Comparison of ENCODE assay signal across 22 mouse cellular contexts in genomic region chr8:94068793-94069192, GRCm38 (mm10). TPM values are rescaled to one million over a fixed set of nuclear protein-coding genes. Genes with fewer than 3 reads are reported as not detected.
DNase-seq lines count a peak whose midpoint lies in the region; ATAC-seq and TF ChIP-seq lines count a peak whose summit lies in the region.
"Had no signal": no experiment of that assay in that cellular context is flagged by ENCODE, and none has a peak within 500 bp of the region (broad histone marks: within the 10 kb centered on the region; RNA-seq: fewer than 3 reads in every experiment).

No protein-coding gene starts in this region.

- TF ChIP-seq CTCF in kidney, adult 2 months (conservative IDR thresholded peaks at IDR 0.05; ENCODE audit: insufficient read depth, insufficient read length, low read depth, low read length) = no peak

- no peak for ATAC-seq in midbrain, embryonic 11.5 days (ENCODE audit: low FRiP score)
- ATAC-seq in midbrain, embryonic 16.5 days = no peak
- ATAC-seq: forebrain, embryonic 16.5 days; intestine, embryonic 16.5 days; Patski had no signal

- no peak overlapping the region for H3K9ac ChIP-seq in midbrain, embryonic 11.5 days (ENCODE audit: low read length)
- H3K9ac ChIP-seq in midbrain, embryonic 16.5 days (ENCODE audit: low read depth, low read length) = no peak overlapping the region
- H3K9ac ChIP-seq: embryonic facial prominence, embryonic 12.5 days; forebrain, embryonic 12.5 days; heart, embryonic 13.5 days; hindbrain, embryonic 14.5 days had no signal

- H3K4me2 ChIP-seq in midbrain, embryonic 11.5 days = no peak overlapping the region
- H3K4me2 ChIP-seq in midbrain, embryonic 16.5 days (ENCODE audit: low read length) = no peak overlapping the region
- H3K4me2 ChIP-seq: embryonic facial prominence, embryonic 12.5 days; forebrain, embryonic 12.5 days; heart, embryonic 13.5 days; hindbrain, embryonic 14.5 days had no signal

- no peaks in the 10 kb centered on the region for H3K9me3 ChIP-seq in midbrain, embryonic 11.5 days (ENCODE audit: control insufficient read depth, low read length)
- no peaks in the 10 kb centered on the region for H3K9me3 ChIP-seq in midbrain, embryonic 16.5 days (replicated peaks; ENCODE audit: control insufficient read depth, low read length, poor library complexity, severe bottlenecking)
- H3K9me3 ChIP-seq: embryonic facial prominence, embryonic 12.5 days; forebrain, embryonic 12.5 days; heart, embryonic 13.5 days; hindbrain, embryonic 10.5 days had no signal

- no peaks in the 10 kb centered on the region for H3K4me1 ChIP-seq in kidney, adult 2 months (ENCODE audit: control insufficient read depth, insufficient read depth, low read length)
- H3K4me1 ChIP-seq in midbrain, embryonic 11.5 days (ENCODE audit: control insufficient read depth, insufficient read depth, low read length) = peaks cover 6% of the 10 kb centered on the region; the same call in 1 of the 2 replicates
- no peaks in the 10 kb centered on the region for H3K4me1 ChIP-seq in midbrain, embryonic 16.5 days (ENCODE audit: control insufficient read depth, insufficient read depth, low read length)
- H3K4me1 ChIP-seq: embryonic facial prominence, embryonic 12.5 days; heart, embryonic 13.5 days had no signal

- H3K27me3 ChIP-seq in kidney, adult 2 months (replicated peaks; ENCODE audit: control insufficient read depth, insufficient read depth, low read length) = no peaks in the 10 kb centered on the region
- no peaks in the 10 kb centered on the region for H3K27me3 ChIP-seq in midbrain, embryonic 11.5 days (ENCODE audit: control insufficient read depth, insufficient read depth, low read length)
- no peaks in the 10 kb centered on the region for H3K27me3 ChIP-seq in midbrain, embryonic 16.5 days (ENCODE audit: control insufficient read depth, insufficient read depth, low read depth, low read length)
- H3K27me3 ChIP-seq: embryonic facial prominence, embryonic 12.5 days; forebrain, embryonic 12.5 days; heart, embryonic 13.5 days; Patski had no signal

- DNase-seq in kidney, adult 2 months = peak; percentile 7
- no peak for DNase-seq in kidney, postnatal 4 days
- peak; percentile 84 for DNase-seq in midbrain, embryonic 11.5 days (ENCODE audit: low spot score, missing footprints)
- peak; percentile 79 for DNase-seq in R1 (ENCODE audit: low read depth, low spot score)
- no peak for DNase-seq in spleen, adult 18-20 months
- no peak for DNase-seq in ovary, postnatal 36 days (ENCODE audit: low spot score)
- DNase-seq: adrenal gland, adult 8-10 months; adrenal gland, postnatal 36 days; cerebellum, adult 11 months; cerebellum, adult 8-10 months; cerebellum, postnatal 25 days; gastrocnemius, postnatal 10 days; heart, adult 2 months had no signal

- H3K27ac ChIP-seq in kidney, adult 2 months (ENCODE audit: insufficient read depth, low read depth, low read length) = no peak overlapping the region
- H3K27ac ChIP-seq in midbrain, embryonic 11.5 days (ENCODE audit: low read depth, low read length) = no peak overlapping the region
- no peak overlapping the region for H3K27ac ChIP-seq in midbrain, embryonic 16.5 days (ENCODE audit: low read length)
- H3K27ac ChIP-seq: embryonic facial prominence, embryonic 12.5 days; heart, adult 2 months; heart, embryonic 13.5 days; hindbrain, embryonic 14.5 days had no signal

- WGBS in kidney, adult 2 months = 74% methylated on average over 7 of the region's 7 CpGs
- WGBS in midbrain, embryonic 11.5 days = 94% methylated on average over 7 of the region's 7 CpGs
- 94% methylated on average over 7 of the region's 7 CpGs for WGBS in midbrain, embryonic 16.5 days

- H3K36me3 ChIP-seq in kidney, adult 2 months (ENCODE audit: control insufficient read depth, insufficient read depth, low read length) = peaks cover 1% of the 10 kb centered on the region; the same call in 1 of the 2 replicates
- H3K36me3 ChIP-seq in midbrain, embryonic 11.5 days (ENCODE audit: control insufficient read depth, insufficient read depth, low read length) = 0 out of 2 replicates have a peak, but pooled peaks cover 5% of the 10 kb centered on the region
- H3K36me3 ChIP-seq in midbrain, embryonic 16.5 days (ENCODE audit: control insufficient read depth, insufficient read depth, low read length) = peaks cover 25% of the 10 kb centered on the region

- no peak for TF ChIP-seq POLR2A in kidney, adult 2 months (IDR thresholded peaks at IDR 0.05; ENCODE audit: low read depth, low read length)

- H3K4me3 ChIP-seq in kidney, adult 2 months (ENCODE audit: insufficient read depth, low read depth, low read length) = no peak overlapping the region
- H3K4me3 ChIP-seq in midbrain, embryonic 11.5 days (ENCODE audit: low read depth, low read length) = no peak overlapping the region
- no peak overlapping the region for H3K4me3 ChIP-seq in midbrain, embryonic 16.5 days (ENCODE audit: low read depth, low read length)
- H3K4me3 ChIP-seq: embryonic facial prominence, embryonic 12.5 days; forebrain, embryonic 12.5 days; heart, adult 2 months; heart, embryonic 13.5 days; hindbrain, embryonic 10.5 days had no signal

RNA-seq across cellular contexts. Expression of gene Bbs2, which starts 29.9 kb away (rescaled TPM):
- 31.3 and 31.4 TPM in 2 replicates for polyA plus RNA-seq in kidney, adult 2 months (2012; rRNA removed)
- polyA plus RNA-seq in midbrain, embryonic 11.5 days (2014; fragmentation: Nextera tagmentation; extraction: Ambion mirVana) = 21.3 and 26.6 TPM in 2 replicates
- polyA plus RNA-seq in midbrain, embryonic 16.5 days (2015; fragmentation: Nextera tagmentation; extraction: Ambion mirVana) = 22.0 and 22.9 TPM in 2 replicates

RNA-seq across cellular contexts. Expression of gene Ogfod1, which starts 31.8 kb away (rescaled TPM):
- 6.6 and 8.7 TPM in 2 replicates for polyA plus RNA-seq in kidney, adult 2 months (2012; rRNA removed)
- 11.1 and 11.6 TPM in 2 replicates for polyA plus RNA-seq in midbrain, embryonic 11.5 days (2014; fragmentation: Nextera tagmentation; extraction: Ambion mirVana)
- polyA plus RNA-seq in midbrain, embryonic 16.5 days (2015; fragmentation: Nextera tagmentation; extraction: Ambion mirVana) = 18.0 and 18.3 TPM in 2 replicates

RNA-seq across cellular contexts. Expression of gene Nudt21, which starts 32.0 kb away (rescaled TPM):
- 19.6 and 22.1 TPM in 2 replicates for polyA plus RNA-seq in kidney, adult 2 months (2012; rRNA removed)
- polyA plus RNA-seq in midbrain, embryonic 11.5 days (2014; fragmentation: Nextera tagmentation; extraction: Ambion mirVana) = 198 and 200 TPM in 2 replicates
- 84.7 and 85.7 TPM in 2 replicates for polyA plus RNA-seq in midbrain, embryonic 16.5 days (2015; fragmentation: Nextera tagmentation; extraction: Ambion mirVana)

RNA-seq across cellular contexts. Expression of gene Amfr, which starts 56.2 kb away (rescaled TPM):
- 171 and 204 TPM in 2 replicates for polyA plus RNA-seq in kidney, adult 2 months (2012; rRNA removed)
- 56.8 and 64.7 TPM in 2 replicates for polyA plus RNA-seq in midbrain, embryonic 11.5 days (2014; fragmentation: Nextera tagmentation; extraction: Ambion mirVana)
- 61.2 and 67.5 TPM in 2 replicates for polyA plus RNA-seq in midbrain, embryonic 16.5 days (2015; fragmentation: Nextera tagmentation; extraction: Ambion mirVana)

Comparison
In these comparisons a context has a peak if more than half of its experiments do, and no peak if none do; other contexts are left out.
1. DNase-seq: peak in kidney, adult 2 months (single experiment), midbrain, embryonic 11.5 days (single experiment) and R1 (single experiment); none in kidney, postnatal 4 days (0 of 2), spleen, adult 18-20 months (0 of 2) and ovary, postnatal 36 days (single experiment).